Mouse (Mus musculus) ES-Bruce4 (cell line): ENCODE measurements at regions not wholly inside any gene's neighbourhood (a gene's known extent, or its start where the extent isn't known, plus 50 kb on each side); places are given as distances from the start of the nearest gene placed in this dataset.

Experiments
- CTCF ChIP-seq: IDR thresholded peaks from one replicate; pipeline ENCODE4 v1.8.1; 2011; ENCODE audit warnings: low read depth, low read length
- EP300 ChIP-seq: IDR thresholded peaks from 2 replicates; pipeline ENCODE4 v1.6.1; 2011; ENCODE audit warnings: low read depth, low read length; ENCODE audit not compliant: insufficient read depth
- POLR2A ChIP-seq: IDR thresholded peaks from one replicate; pipeline ENCODE4 v1.8.1; 2011; ENCODE audit warnings: low read length; ENCODE audit not compliant: insufficient read depth

DNA sequence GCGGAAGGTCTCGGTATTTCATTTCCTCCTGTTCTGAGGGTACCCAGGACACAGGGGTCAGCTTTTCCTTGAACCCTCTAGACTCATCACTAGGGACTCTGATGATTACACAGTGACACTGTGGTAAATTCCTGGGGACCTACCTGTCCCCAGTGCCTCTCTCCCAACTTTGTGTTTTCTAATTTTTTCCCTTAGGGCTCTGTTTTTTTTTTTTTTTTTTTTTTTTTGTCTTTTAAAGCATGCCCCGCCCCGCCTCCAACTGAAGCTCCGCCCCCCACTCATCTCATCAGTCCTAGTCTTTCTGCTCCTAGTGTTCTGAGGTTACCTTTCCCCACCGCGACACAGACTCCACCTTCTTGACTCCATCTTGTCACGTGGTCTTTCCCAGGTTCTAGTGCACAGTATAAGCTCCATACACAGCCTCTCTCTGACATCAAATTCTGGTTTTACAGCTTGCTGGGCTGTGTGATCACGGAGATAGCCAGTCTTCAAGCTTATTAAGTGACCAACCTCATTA lies 109.8 kb upstream of the Rpl34 start:
- TF ChIP-seq EP300 (no peak), CTCF (no peak), POLR2A (no peak)
